Mouse (Mus musculus) B cell, adult 62 days (primary cell): Measurements from ENCODE around the gene B3galt5. TPM values are rescaled to one million over a fixed set of nuclear protein-coding genes. Genes with fewer than 3 reads are reported as not detected.

Experiments used
- total RNA-seq: library from RNA; stranded (reverse); gene quantifications from 4 replicates; pipeline ENCODE4 v1.2.4, GENCODE M21; 2023

B3galt5 gene
- total RNA-seq = not detected in 4 replicates

GRCm38 (mm10) chr16:96235366-96235970, at the start of gene B3galt5:
Gene B3galt5 (plus strand): TSS chr16:96235801.

GRCm38 (mm10) chr16:96191531-96192506, 43.8 kb upstream of the B3galt5 start, which contains the start of gene Lca5l:
Gene Lca5l (minus strand): TSS chr16:96192271.

GRCm38 (mm10) chr16:96199913-96200701, 35.5 kb upstream of the B3galt5 start, which contains the start of gene Sh3bgr:
Gene Sh3bgr (plus strand): TSS chr16:96200450.

Other genes starting within 250 kb of the B3galt5 start
- gene Psmg1, start 244.8 kb upstream of the B3galt5 start, total RNA-seq = 13.3 to 17.3 TPM (median 15.0 TPM) in 4 replicates
- gene Brwd1, start 153.3 kb upstream of the B3galt5 start, total RNA-seq = 426 to 464 TPM (median 445 TPM) in 4 replicates
- gene Hmgn1, start 108.1 kb upstream of the B3galt5 start, total RNA-seq = 225 to 251 TPM (median 237 TPM) in 4 replicates
- gene Wrb, start 90.4 kb upstream of the B3galt5 start, total RNA-seq = 6.9 to 9.5 TPM (median 8.2 TPM) in 4 replicates
- gene Lca5l, start 43.5 kb upstream of the B3galt5 start, total RNA-seq = not detected in 4 replicates
- gene Sh3bgr, start 35.4 kb upstream of the B3galt5 start, total RNA-seq = not detected in 4 replicates
- 0.72 TPM in 1 of 4 replicates, not detected in the others for gene Itgb2l, start 207.8 kb downstream of the B3galt5 start, total RNA-seq
- gene Pcp4, start 231.8 kb downstream of the B3galt5 start, total RNA-seq = 53.0 to 62.1 TPM (median 57.8 TPM) in 4 replicates